Mouse (Mus musculus): ENCODE measurements at regions not wholly inside any gene's neighbourhood (a gene's known extent, or its start where the extent isn't known, plus 50 kb on each side); places are given as distances from the start of the nearest gene placed in this dataset.
"Not testable (repeated sequence)": the region's sequence is repeated elsewhere in the genome, so short reads cannot be mapped to it uniquely, and the experiment has no call there.

DNA sequence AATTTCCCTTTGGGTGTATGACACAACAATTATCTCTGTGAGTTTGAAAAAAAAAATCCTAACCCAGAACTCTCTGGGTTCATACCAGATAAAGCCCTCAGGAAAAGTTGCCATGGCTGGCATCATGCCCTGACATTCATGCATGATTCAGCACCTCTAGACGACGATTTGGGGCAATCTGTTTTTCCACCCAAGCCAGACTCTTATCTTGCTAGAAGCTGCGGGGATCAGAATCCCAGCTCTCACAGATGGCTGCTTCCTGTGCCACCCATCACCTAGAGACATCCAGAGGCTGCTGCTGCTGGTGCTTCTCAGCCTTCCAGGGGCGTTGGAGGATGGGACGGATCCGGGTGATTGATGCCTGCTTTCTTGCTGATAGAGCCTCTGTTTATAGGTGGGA is 209.2 kb downstream of the Cd47 start:
- peak; percentile 14 to 27 for DNase-seq (ENCODE audit: low spot score in 2 of 2)

DNA sequence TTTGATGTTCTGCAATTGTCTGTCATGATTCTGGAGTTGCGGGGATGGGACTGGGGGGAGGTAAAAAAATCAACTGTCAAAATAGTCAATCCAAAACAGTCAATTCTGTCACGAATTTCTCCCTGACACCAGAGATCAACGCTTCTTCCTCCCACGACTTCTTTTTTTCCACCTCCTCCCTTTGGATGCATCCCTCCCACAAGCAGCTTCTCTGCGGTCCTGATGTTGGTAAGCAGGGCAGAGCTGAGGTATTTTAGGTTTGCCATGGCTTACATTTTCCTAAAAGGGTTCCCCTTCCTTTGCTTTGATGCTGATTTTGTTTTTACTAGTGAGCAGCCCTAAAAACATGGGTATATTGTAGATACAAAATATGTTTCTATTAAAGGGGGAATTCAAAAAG is 209.7 kb downstream of the Cd47 start:
- DNase-seq (ENCODE audit: low spot score in 2 of 2), result no peak

DNA sequence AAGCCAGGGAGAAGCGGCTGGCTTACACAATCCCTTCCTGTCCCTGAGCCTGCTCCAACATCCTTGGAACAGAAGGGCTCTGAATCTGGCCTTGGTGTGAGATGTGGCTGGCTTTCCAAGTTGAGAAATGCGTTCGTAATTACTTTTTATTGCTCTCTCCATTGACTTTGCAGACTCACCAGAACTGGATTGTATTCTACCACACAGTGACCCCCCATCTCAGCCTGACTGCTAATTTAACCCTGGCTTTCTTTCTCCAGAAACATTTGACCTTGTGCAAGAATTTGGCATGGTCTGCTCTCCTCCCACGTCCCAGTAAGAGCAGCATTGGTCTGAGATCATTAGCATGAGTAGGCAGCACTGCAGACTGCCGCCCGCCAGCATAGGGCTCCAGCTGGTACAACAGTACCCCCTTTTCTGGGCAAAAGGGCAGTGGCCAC is 210.2 kb downstream of the Cd47 start:
- DNase-seq (ENCODE audit: low spot score in 2 of 2), result peak; percentile 17 to 26

DNA sequence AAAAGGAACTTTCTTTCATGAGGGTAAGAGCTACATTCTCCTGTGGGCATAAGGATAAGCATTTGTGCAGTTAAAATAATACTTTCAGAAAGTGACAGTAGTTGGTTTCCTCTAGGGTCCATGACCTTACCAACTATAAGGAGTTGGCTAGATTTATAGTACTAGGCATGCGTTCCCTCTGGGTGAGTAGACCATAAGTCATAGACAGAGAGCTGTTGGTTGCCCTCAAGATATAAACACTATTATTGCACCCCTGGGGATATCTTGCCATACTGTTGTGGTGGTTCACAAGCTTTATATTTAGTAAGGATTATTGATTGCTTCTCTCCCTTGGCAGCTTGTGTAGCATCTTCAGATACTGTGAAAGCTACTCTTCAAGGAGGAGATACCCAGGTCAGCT is 223.6 kb downstream of the Cd47 start:
- DNase-seq (ENCODE audit: low spot score in 2 of 2), result no peak

DNA sequence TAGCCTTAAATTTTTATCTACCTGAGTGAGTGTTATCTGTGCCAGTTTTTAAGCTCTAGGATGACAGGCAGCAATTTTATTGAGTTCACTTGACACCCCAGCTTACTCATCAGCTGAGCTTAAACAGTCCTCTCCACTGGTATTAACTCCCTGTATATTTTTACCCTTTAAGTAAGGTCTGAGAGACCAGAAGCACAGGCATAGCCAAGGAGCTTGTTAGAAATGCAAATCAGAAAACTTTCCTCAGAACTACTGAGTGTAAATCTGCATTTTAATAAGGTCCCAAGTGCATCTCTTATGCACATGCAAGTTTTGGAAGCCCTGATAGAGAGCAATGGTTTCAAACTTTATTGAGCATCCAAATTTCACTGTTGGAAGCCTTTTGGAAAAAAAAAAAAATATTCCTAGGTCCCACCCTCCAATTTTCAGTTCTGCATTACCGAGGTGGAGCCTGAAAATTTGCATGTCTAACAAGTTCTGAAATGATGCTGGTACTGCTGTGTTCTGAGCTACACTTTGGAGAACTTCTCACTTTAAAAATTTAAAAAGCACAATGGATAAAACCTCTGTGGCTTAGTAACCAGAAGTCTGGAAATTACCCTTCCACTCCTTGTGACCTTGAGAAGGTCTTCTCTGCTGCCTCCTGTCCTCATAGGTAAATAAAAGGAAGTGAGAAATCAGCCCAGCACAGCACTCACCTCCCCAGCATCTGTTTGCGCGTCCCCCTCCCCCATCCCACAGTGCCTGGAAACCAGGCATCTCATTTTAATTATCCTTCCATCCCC is 226.0 kb downstream of the Cd47 start:
- no peak for DNase-seq (ENCODE audit: low spot score in 2 of 2)

DNA sequence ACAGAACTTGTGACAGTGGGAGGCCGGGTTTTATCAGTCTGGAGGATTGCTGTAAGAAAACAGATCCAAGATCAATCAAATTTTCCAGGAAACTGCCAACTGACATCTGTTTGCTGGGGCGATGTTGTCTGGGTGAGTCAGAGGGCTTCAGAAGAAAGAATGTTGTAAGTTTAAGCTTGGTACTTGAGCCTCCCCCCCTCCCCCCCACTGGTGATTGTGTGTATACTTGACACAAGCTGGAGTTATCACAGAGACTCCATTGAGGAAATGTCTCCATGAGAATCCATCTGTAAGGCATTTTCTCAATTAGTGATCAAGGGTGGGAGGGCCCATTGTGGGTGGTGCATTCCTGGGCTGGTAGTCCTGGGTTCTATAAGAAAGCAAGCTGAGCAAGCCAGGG is 226.9 kb downstream of the Cd47 start:
- no peak for DNase-seq (ENCODE audit: low spot score in 2 of 2)

DNA sequence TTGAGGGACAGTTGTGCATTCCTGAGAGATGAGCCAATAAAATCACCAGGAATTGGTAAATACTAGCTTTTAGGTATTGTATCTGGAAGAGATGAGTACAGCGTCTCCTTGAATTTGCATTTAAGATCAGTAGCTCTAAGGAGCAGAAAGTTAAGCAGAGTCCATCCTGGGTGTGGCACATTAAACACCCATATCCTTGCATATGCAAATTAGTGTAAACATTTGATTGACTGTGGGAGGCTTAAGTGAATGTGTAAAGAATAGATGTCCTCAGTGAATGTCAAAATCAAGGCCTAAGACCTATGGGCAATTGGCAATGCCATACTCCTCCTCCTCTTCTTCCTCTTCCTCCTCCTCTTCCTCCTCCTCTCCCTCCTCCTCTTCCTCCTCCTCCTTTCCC is 229.4 kb downstream of the Cd47 start:
- DNase-seq (ENCODE audit: low spot score in 2 of 2), result no peak

DNA sequence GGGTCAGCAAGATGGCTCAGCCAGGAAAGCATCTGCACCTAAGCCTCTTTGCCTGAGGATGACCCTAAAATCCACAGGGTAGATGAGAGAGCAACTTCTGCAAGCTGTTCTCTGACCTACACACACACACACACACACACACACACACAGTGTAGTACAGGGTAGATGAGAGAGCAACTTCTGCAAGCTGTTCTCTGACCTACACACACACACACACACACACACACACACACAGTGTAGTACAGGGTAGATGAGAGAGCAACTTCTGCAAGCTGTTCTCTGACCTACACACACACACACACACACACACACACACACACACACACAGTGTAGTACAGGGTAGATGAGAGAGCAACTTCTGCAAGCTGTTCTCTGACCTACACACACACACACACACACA is 230.0 kb downstream of the Cd47 start:
- DNase-seq (ENCODE audit: low spot score in 2 of 2), result not testable (repeated sequence)

DNA sequence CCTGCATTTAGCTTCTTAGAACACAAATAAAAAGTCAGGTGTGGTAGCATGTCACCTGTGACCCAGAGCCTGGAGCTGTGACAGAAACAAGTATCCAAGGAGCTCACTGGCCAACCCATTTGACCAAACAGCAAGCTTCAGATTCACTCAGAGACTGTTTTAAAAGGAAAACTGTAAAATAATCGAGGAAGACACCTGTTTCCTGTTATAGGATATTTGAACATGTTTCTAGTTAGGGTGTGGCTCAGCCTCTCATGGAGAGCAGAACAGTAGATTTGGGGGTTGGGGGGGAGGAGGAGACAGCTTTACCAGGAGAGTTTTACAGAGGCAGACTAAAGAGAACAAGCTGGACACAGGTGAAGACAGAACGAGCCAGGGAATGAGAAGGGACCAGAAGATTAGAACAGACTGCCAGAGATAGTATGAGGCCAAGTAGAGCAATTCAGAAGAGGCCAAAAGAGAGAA is 230.6 kb downstream of the Cd47 start:
- DNase-seq (ENCODE audit: low spot score in 2 of 2), result no peak

DNA sequence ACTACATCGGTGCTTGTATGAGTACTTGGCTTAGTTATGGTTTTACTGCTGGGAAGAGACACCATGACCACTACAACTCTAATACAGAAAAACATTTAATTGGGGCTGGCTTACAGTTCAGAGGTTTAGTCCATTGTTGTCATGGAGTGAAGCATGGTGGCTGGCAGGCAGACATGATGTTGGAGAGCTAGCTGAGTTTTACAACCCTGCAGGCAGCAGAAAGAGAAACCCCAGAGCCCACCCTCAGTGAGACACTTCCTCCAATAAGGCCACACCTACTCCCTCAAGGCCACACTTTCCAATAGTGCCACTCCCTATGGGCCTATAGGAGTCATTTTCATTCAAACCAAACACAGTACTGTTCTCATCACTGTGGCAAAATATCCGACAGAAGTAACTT is 232.5 kb downstream of the Cd47 start:
- DNase-seq (ENCODE audit: low spot score in 2 of 2), result no peak

DNA sequence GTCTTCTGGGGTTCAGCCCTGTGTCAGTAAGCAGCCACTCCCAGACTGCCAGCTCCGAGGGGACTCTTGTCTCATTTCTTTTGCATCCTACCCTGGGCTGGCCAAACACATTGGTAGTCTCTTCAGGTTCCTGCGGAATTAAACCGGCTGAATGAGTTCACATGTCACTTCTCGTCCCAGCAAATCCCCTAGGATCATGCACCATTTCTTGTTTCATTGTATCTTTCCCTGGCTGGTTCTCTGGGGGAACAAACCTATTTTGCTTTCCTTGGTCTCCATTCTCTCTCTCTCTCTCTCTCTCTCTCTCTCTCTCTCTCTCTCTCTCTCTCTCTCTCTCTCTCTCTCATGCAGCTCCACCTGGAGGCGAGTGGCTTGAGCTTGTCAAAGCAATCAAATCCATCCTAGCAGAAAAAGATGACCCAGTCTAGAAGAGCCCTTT is 236.0 kb downstream of the Cd47 start:
- no peak for DNase-seq (ENCODE audit: low spot score in 2 of 2)

DNA sequence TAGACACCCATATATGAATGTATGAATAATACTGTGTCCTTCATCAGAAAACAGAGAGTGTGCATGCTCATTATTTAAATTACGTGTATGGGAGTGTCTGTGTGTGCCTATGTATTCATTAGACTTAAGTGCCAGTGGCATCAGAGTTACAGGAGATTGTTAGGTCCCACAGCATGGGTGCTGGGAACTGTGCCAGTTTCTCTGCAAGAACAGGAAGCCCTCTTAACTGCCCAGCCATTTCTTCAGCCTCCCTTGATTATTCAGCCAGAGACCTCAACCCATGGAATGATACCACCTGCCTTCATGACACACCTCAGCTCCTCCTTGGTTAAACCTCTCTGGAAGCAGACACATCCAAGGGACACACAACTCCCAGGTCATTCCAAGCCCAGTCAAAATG is 243.8 kb downstream of the Cd47 start:
- DNase-seq (ENCODE audit: low spot score in 2 of 2), result no peak

DNA sequence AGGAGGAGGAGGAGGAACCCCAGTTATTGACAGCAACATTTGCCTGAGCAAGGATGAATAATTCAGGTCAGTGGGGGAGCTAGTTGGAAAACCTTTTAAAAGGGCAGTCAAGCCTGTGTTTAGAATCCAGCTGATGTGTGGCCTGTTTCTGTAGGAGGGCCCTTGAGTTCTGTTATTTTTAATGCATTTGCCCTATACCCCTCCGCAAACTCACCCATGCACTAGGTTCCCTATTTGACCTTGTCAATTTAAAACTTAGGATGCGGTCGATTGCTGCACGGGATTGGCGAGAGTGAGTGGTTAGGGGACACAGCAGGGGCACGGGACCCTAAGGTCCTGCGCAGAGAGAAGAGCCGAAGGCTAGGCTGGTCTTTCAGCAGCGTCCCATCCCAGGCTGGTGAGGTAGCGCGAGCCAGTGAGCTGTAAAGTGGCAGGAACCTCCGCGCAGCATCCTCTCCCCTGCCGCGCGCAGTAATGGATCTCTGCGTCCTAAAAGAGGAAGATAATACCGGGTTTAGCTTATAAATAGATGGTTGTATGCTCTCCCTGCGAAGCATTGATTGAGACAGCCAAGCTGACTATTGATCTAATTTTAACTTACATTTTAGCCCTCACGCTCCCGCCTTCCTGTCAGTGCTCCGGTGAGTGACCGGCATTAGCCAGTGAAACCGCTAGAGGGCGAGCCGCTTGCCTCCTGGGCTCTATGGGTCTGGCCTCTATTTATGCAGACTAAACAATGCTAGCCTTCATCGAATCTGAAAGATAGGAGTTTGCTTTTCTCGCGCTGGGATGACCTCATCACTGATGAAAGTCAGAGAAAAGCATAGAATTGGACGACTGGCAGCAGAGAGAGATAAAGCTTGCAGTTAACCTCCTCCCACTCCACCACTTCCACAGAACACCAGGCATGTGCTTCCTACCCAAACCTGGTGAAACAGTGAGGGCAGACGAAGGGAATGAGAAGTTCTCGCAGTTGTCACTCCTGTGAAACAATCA is 245.5 kb downstream of the Cd47 start:
- peak; percentile 68 to 71 for DNase-seq (ENCODE audit: low spot score in 2 of 2)

DNA sequence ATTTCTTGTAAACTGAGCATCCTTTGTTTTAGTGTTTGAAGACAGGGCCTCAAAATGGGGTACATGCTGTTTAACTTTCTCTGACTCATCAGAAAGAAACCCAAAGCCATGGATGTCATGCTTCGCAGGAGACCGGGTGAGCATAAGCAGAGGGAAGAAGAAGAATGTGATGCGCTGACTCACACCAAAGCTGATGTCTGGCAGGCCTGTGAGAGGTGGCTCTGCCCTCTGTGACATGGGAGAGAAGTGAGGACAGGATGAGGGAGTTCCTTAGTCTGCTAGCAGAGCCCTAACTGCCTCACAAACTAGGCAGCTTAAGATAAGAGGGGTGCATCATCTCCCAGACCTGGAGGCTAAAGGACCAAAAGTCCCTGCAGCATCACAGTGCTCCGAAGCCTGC is 263.2 kb downstream of the Cd47 start:
- DNase-seq (ENCODE audit: low spot score in 2 of 2), result no peak

DNA sequence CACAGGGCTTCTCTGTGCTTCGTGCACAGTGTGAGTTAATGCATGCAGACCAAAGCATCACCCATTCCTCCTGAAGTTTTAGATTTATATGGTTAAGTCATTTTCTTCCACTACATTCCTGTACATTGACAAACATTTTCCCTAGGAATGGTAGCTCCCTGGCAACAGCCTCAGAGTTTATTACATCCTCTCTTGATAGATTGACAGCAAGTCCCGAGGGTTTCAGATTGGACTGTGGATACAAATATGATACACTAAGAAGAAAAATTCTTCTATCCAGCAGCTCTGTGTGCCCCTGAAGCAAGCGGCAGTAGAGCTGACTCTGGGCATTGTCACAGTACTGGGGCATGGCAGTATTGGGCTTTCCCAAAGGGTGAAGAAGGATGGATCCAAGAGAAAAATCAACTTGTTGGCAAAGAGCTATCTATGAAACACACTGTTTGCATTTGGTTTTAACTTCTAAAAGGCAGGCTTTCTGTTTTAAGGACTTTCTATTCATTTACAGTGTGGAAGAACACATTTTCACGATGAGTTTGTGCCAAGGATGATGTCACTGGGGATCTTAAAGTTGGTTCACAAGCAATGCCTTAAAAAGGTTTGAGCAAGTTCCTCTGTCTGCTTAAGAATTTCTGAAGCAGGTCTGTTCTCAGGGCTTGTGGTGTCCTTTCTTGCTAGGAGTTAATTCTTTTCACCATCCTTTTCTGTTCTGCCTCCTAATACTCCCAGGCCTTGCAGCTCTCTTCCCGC is 265.2 kb downstream of the Cd47 start:
- DNase-seq (ENCODE audit: low spot score in 2 of 2), result no peak

DNA sequence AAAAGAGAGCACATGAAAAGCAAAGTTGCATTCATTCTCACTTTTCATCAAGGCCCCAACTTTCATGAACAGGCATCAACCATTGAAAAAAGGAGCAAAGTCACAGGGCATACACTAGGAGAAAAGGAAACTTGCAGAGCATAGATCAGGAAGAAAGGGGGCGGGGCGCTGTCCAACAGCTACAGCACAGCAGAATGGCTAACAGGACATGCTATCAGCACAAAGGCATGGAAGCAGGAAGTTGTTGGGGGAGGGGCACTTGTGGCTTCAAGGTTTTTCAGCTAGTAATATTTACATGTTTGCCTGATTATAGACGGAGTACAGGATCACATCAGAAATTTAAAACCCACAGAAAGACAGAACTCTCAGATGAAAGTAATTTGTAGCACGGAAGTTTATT is 268.7 kb downstream of the Cd47 start:
- no peak for DNase-seq (ENCODE audit: low spot score in 2 of 2)

DNA sequence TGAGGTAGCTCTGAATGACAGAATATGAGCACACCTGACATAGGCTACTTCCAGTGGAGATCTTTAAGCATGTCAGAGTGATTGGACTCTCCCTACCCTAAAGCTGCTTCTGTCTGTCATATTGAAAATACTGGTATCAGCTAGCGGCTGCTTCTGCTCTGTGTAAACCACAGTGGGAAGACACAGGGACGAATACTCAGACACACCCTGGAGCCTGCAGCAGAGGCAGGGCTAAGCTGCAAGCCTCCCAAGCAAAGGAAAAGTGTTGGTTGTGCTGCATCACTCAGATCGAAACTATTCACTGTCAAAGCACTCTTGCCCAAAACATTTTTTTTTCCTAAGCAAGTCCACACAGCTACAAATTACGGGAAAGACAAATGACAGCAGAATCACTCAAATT is 270.4 kb downstream of the Cd47 start:
- DNase-seq (ENCODE audit: low spot score in 2 of 2), result no peak

DNA sequence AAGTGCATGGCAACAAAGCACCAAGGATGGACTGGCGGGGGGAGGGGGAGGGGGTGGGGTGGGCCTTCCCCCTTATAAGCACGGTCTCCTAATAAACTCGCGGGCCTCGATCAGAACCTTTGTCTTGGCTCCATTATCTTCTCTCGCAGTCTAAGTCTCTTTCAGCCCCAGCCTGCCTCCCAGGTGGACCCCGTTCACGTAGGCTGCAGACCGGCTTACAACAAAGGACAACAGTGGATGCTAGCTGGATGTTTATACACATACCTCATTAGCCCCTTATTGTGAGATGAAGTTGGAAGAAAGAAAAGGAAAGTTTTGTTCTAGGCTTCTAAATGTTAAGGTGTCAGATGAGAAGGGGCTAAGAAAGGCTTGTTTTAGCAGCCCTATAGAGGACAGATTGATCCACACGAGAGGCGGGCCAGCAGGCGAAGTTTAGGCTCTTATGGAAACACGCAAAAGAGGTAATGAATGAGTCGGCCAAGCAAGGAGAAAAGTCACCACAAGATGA is 272.6 kb downstream of the Cd47 start:
- DNase-seq (ENCODE audit: low spot score in 2 of 2), result no peak

DNA sequence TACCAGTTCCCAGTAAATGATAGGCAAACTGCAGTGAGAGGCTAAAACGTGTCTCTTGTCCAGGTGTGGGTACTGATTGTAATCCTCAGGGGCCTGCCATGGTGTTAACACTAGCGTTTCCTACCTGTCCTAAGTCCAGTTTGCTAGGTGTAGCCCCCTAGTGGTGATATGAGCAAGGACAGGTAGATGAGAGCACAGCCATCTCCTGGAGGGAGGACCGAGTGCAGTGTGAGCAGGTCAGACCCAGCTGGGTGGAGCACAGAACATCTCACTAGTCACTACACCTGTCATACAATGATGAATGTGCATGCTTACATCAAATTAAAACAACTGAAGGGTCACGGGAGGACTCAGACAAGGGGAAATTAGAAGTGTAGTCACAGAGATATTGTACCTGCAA is 273.6 kb downstream of the Cd47 start:
- no peak for DNase-seq (ENCODE audit: low spot score in 2 of 2)

DNA sequence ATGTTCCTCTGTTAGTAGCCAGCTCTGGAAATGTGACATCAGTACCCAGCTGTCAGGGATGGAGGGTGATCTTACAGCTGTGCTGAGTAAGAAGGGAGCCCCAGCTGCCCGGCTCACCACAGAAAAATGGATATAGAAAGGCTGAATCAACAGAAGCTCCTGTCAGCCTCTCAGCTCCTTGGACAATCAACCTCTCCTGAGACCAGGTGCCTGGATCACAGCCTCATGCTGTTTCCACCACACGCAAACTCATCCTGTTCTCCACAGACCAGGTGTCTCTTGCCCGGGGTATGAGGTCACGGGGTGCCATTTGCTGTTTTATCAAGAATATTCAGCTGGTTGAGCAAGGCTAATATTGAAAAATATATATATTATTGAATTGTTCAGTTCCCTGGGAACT is 275.3 kb downstream of the Cd47 start:
- DNase-seq (ENCODE audit: low spot score in 2 of 2), result no peak

DNA sequence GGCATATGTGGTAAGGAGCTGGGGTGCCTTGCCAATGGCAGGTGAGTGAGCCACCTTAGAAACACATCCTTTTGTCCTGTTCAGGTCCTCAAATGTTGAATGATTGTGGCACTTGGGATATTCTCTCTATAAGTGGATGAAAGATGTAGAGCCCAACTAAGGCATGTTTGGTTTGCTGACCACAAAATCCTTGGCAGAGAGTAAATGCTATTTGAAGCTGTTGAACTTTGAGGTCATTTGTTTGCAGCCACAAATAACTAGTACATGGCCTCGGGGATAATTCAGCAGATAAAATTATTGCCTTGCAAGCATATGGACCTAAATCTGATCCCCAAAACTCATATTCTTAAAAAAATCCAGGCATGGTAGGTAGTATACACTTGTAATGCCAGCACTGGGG is 281.2 kb downstream of the Cd47 start:
- DNase-seq (ENCODE audit: low spot score in 2 of 2), result no peak

DNA sequence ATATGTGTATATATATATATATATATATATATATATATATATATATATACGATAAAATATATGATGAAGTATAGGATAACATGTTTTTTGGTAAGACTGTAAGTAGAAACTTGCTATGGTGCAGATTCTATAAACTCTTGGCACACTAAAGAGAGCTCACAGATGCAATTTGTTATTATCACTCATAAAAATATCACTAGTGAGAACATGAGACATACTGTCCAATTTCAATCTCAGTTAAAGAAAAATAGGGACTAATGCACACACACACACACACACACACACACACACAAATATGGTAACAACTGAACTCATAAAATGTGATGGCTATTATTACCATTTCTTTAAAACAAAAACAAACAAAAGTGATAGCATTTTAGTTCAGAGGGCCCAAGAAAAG is 292.0 kb downstream of the Cd47 start:
- DNase-seq (ENCODE audit: low spot score in 2 of 2), result no peak
